Mouse (Mus musculus) limb, embryonic 11.5 days (tissue): ENCODE measurements at regions not wholly inside any gene's neighbourhood (a gene's known extent, or its start where the extent isn't known, plus 50 kb on each side); places are given as distances from the start of the nearest gene placed in this dataset.
"Not testable (repeated sequence)": the region's sequence is repeated elsewhere in the genome, so short reads cannot be mapped to it uniquely, and the experiment has no call there.

ENCODE experiments used
- ATAC-seq: fragments of 200-750 bp; cut with Nextera tagmentation; 2 replicates; pipeline ENCODE4 v1.8.0; 2017; ENCODE audit warnings: low read depth; ENCODE audit not compliant: insufficient number of reproducible peaks, low FRiP score, low TSS enrichment
- DNase-seq: peaks from one replicate; pipeline ENCODE4 v3.0.0-alpha.2; 2015; ENCODE audit warnings: low spot score
- H3K27ac ChIP-seq: fragments of 300-500 bp; sonication (generic); replicated peaks from 2 replicates; pipeline ENCODE4 v1.5.1; 2014; ENCODE audit warnings: low read depth, mild to moderate bottlenecking, low read length
- H3K27me3 ChIP-seq: fragments of 300-500 bp; sonication (generic); 2 replicates; pipeline ENCODE4 v1.6.1; 2014; ENCODE audit warnings: mild to moderate bottlenecking, low read length, mixed read lengths; ENCODE audit not compliant: control insufficient read depth, insufficient read depth
- H3K36me3 ChIP-seq: fragments of 300-500 bp; sonication (generic); 2 replicates; pipeline ENCODE4 v1.6.1; 2014; ENCODE audit warnings: mild to moderate bottlenecking, low read length, moderate library complexity, mixed read lengths; ENCODE audit not compliant: control insufficient read depth, insufficient read depth
- H3K4me1 ChIP-seq: fragments of 300-500 bp; sonication (generic); 2 replicates; pipeline ENCODE4 v1.6.1; 2014; ENCODE audit warnings: low read length, mixed read lengths; ENCODE audit not compliant: control insufficient read depth, insufficient read depth
- H3K4me2 ChIP-seq: fragments of 300-500 bp; sonication (generic); 2 replicates; pipeline ENCODE4 v1.6.1; 2014; ENCODE audit warnings: low read depth, mild to moderate bottlenecking, moderate library complexity; ENCODE audit not compliant: severe bottlenecking
- H3K4me3 ChIP-seq: fragments of 300-500 bp; sonication (generic); 2 replicates; pipeline ENCODE4 v1.5.1; 2014; ENCODE audit warnings: low read depth, low read length
- H3K9ac ChIP-seq: fragments of 300-500 bp; sonication (generic); 2 replicates; pipeline ENCODE4 v1.6.1; 2014; ENCODE audit warnings: mild to moderate bottlenecking, low read length
- H3K9me3 ChIP-seq: fragments of 300-500 bp; sonication (generic); 2 replicates; pipeline ENCODE4 v1.6.1; 2016; ENCODE audit warnings: low read length; ENCODE audit not compliant: control insufficient read depth
- WGBS: fragments of 180-500 bp; shearing (Covaris S2); extraction: QIAGEN DNeasy Blood & Tissue Kit; methylation state at CpG from one replicate; pipeline ENCODE4 v1.1.7; 2014; 5-methylcytosine and 5-hydroxymethylcytosine counted together

DNA sequence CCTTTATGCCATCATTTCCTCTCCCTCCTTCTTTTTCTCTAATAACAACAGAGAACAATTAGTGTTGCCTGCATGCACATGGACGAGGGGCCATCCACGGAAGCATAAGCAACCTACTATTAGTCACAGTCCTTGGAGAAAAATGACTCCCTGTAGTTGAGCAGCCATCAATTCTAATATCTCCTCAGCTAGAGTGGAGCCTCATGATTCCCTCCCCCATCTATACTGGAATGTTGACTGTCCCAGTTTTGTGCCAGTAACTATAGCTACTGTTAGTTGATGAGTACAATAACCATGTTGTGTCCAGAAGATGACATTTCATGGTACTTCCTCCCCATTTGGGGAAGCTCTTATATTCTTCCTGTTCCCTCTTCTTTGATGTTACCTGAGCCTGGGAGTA is 64.3 kb upstream of the Rtn4 start:
- Histone ChIP-seq H3K9me3 (no peaks in the 10 kb centered on the region), H3K27me3 (no peaks in the 10 kb centered on the region), H3K4me1 (no peaks in the 10 kb centered on the region), H3K9ac (no peak overlapping the region), H3K4me3 (no peak overlapping the region), H3K27ac (no peak overlapping the region), H3K36me3 (no peaks in the 10 kb centered on the region), H3K4me2 (no peak overlapping the region)
- no peak for DNase-seq
- 68% methylated on average over 2 of the region's 2 CpGs for WGBS
- ATAC-seq, result no peak

DNA sequence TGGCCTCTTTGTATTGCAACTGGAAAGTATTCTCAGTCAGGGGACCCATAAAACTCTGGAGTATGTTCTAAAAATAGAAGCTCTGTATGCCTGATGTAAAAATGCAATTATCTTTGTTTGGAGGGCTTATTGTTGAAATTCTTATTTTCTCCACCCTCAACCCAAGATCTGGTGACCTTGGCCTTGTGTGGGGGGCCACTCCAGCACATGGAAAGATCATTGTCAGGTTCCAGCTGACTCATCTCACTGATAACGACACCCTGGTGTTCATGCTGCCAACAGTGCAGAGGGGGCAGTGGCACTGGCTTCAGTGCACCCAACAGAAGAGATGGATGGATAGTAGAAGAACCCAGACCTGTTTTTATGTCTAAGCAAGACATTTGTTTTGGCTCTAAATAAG is 60.3 kb upstream of the Rtn4 start:
- Histone ChIP-seq H3K9ac (no peak overlapping the region), H3K27ac (no peak overlapping the region), H3K9me3 (no peaks in the 10 kb centered on the region), H3K27me3 (no peaks in the 10 kb centered on the region), H3K4me3 (no peak overlapping the region), H3K4me2 (no peak overlapping the region), H3K36me3 (no peaks in the 10 kb centered on the region), H3K4me1 (0 out of 2 replicates have a peak, but pooled peaks cover under 1% of the 10 kb centered on the region)
- DNase-seq (no peak), ATAC-seq (no peak)
- WGBS, result 64% methylated on average over 1 of the region's 1 CpGs

DNA sequence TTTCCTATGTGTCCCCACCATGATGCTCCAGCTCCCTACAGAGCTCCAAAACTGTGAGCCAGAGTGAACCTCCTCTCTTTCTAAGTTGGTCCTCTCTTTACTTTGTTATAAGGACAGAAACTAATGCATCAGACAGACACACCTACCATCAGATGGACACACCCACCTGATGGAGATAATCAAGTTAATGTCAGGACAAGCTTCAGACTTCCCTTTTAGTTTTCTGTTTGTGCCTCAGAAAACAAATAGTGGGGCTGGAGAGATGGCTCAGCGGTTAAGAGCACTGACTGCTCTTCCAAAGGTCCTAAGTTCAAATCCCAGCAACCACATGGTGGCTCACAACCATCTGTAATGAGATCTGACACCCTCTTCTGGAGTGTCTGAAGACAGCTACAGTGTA is 59.5 kb upstream of the Rtn4 start:
- not testable (repeated sequence) for H3K27me3 ChIP-seq, H3K9me3 ChIP-seq, H3K9ac ChIP-seq, DNase-seq, H3K4me1 ChIP-seq, H3K27ac ChIP-seq, H3K4me3 ChIP-seq, ATAC-seq, H3K4me2 ChIP-seq, H3K36me3 ChIP-seq
- WGBS, result 83% methylated on average over 1 of the region's 1 CpGs

DNA sequence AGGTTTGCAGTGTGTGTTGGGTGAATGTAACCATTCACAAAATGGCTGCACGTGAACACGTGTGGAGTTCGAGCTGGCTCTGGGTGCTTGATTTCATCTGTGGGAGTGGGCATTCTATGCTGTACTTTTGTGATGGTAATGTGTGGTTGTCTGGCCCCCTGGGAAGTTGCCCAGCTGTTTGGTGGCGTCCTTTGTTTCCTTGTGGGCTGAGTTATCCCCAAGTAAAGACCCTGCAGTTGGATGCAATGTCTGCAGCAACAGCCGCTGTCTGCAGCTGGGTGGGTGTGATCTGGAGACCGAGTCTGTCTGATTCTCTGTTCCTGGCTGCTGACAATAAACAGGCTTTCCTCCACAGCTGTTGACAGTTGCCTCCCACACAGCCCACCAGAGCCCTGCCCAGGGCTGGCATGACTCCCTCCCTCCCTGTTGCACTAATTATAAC is 56.0 kb upstream of the Rtn4 start:
- peak; percentile 64 for DNase-seq
- peak; percentile 83 for ATAC-seq
- H3K36me3 ChIP-seq, result no peaks in the 10 kb centered on the region
- H3K9me3 ChIP-seq, result no peaks in the 10 kb centered on the region
- 0 out of 2 replicates have a peak, but pooled peaks cover 2% of the 10 kb centered on the region for H3K4me1 ChIP-seq
- H3K27ac ChIP-seq, result 0 out of 2 replicates have a peak overlapping the region, but pooled peaks have one; percentile 50
- H3K9ac ChIP-seq, result no peak overlapping the region
- 0 out of 2 replicates have a peak overlapping the region, but pooled peaks have one; percentile 16 for H3K4me2 ChIP-seq
- 43% methylated on average over 6 of the region's 6 CpGs for WGBS
- no peak overlapping the region for H3K4me3 ChIP-seq
- H3K27me3 ChIP-seq, result no peaks in the 10 kb centered on the region

DNA sequence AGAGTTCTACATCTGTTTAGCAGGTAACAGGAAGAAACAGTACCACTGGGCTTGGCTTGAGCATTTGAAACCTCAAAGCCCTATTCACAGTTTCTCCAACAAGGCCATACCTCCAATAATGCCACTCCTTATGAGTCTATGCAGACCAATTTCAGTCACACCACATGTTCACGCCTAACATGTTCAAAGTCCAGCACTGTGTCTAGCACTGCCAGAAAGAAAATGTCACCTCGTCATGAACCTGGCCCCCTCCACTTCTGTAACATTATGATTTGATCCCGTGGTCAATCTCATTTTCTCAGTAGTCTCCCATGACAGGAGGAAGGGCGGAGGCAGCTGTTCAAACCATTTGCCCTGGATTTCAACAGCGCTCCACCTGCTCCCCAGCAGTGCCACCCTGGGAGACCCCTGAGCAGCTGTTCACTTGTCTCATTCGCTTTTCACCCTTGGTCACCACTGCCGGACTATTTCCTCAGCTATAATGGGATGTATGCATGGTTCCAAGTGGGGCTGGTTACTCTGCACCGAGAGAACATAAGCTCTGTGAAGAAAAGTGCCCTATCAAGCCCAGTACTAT is 54.6 kb upstream of the Rtn4 start:
- Histone ChIP-seq H3K9ac (no peak overlapping the region), H3K4me2 (no peak overlapping the region), H3K9me3 (no peaks in the 10 kb centered on the region), H3K36me3 (no peaks in the 10 kb centered on the region), H3K4me1 (0 out of 2 replicates have a peak, but pooled peaks cover 2% of the 10 kb centered on the region), H3K4me3 (no peak overlapping the region), H3K27ac (no peak overlapping the region), H3K27me3 (no peaks in the 10 kb centered on the region)
- 81% methylated on average over 8 of the region's 8 CpGs for WGBS
- DNase-seq (peak; percentile 33), ATAC-seq (peak; percentile 58)

DNA sequence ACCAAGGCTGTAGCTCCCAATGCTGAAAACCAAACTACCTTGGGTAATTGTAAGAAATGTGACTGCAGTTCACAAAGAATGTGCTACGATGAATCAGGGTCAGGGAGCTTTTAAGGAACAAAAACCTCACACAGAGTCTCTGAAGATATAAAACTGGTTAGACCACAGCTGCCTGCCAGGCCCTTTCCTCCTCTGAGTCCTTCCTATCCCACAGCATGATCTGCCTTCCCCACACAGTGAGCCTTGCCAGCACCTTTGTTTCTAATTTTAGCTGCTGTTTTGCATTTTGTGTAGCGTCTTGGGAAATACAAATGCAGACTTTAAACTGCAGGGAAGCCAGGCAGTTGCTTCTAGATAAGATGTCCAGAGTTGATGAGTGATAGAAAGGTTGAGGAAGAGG is 53.9 kb upstream of the Rtn4 start:
- Histone ChIP-seq H3K9ac (no peak overlapping the region), H3K4me3 (no peak overlapping the region), H3K27me3 (no peaks in the 10 kb centered on the region), H3K4me2 (no peak overlapping the region), H3K9me3 (no peaks in the 10 kb centered on the region), H3K27ac (no peak overlapping the region), H3K36me3 (no peaks in the 10 kb centered on the region), H3K4me1 (0 out of 2 replicates have a peak, but pooled peaks cover 2% of the 10 kb centered on the region)
- no peak for DNase-seq
- ATAC-seq, result no peak
- WGBS, result 42% methylated on average over 2 of the region's 2 CpGs
